Comparison of ENCODE assay signal across 11 mouse cellular contexts in genomic region chr5:73056457-73056856, GRCm38 (mm10). TPM values are rescaled to one million over a fixed set of nuclear protein-coding genes. Genes with fewer than 3 reads are reported as not detected.
DNase-seq lines count a peak whose midpoint lies in the region; ATAC-seq and TF ChIP-seq lines count a peak whose summit lies in the region.
"Had no signal": no experiment of that assay in that cellular context is flagged by ENCODE, and none has a peak within 500 bp of the region (broad histone marks: within the 10 kb centered on the region; RNA-seq: fewer than 3 reads in every experiment).

No protein-coding gene starts in this region.

- DNase-seq in kidney, adult 18-20 months = peak; percentile 13
- DNase-seq in thymus, adult 2 months = peak; percentile 15
- no peak for DNase-seq in thymus, adult 18-20 months
- DNase-seq in brain, embryonic 14.5 days (ENCODE audit: low read depth) = no peak
- no peak for DNase-seq in frontal cortex, postnatal 36 days (ENCODE audit: low spot score in 2 of 2)
- no peak for DNase-seq in urinary bladder, postnatal 14 days (ENCODE audit: low spot score)
- DNase-seq: gastrocnemius, postnatal 36 days had no signal

- H3K27ac ChIP-seq in kidney, embryonic 15.5 days = no peak overlapping the region
- no peak overlapping the region for H3K27ac ChIP-seq in thymus, adult 2 months (ENCODE audit: control insufficient read depth, insufficient read depth, low read length)
- H3K27ac ChIP-seq: macrophage had no signal

- no peaks in the 10 kb centered on the region for H3K4me1 ChIP-seq in kidney, embryonic 15.5 days
- no peaks in the 10 kb centered on the region for H3K4me1 ChIP-seq in thymus, adult 2 months (replicated peaks; ENCODE audit: control insufficient read depth, insufficient read depth, low read length)

- H3K36me3 ChIP-seq in kidney, embryonic 15.5 days = peaks cover 84% of the 10 kb centered on the region
- peaks cover 70% of the 10 kb centered on the region for H3K36me3 ChIP-seq in thymus, adult 2 months (ENCODE audit: control insufficient read depth, insufficient read depth, low read length)

- H3K27me3 ChIP-seq in kidney, embryonic 15.5 days = no peaks in the 10 kb centered on the region
- no peaks in the 10 kb centered on the region for H3K27me3 ChIP-seq in thymus, adult 2 months (ENCODE audit: control insufficient read depth, insufficient read depth, low read length)

- no peak overlapping the region for H3K4me3 ChIP-seq in kidney, embryonic 15.5 days (replicated peaks)
- H3K4me3 ChIP-seq in thymus, adult 2 months (ENCODE audit: control insufficient read depth, insufficient read depth, low read length) = no peak overlapping the region

- no peak overlapping the region for H3K9ac ChIP-seq in kidney, embryonic 15.5 days

- WGBS in kidney, embryonic 15.5 days = 88% methylated on average over 6 of the region's 6 CpGs
- WGBS in thymus, adult 2 months = 93% methylated on average over 6 of the region's 6 CpGs

- H3K4me2 ChIP-seq in kidney, embryonic 15.5 days = no peak overlapping the region

- ATAC-seq in kidney, embryonic 15.5 days (replicated peaks; ENCODE audit: low FRiP score) = no peak
- ATAC-seq: activated CD4-positive, CD25-positive, alpha-beta regulatory T cell, adult 4 months; hindbrain, embryonic 16.5 days had no signal

- no peak for TF ChIP-seq POLR2A in thymus, adult 2 months (IDR thresholded peaks at IDR 0.05; ENCODE audit: control insufficient read depth, extremely low read depth, insufficient read depth, low read length, poor library complexity)
- no peak for TF ChIP-seq POLR2A in brain, embryonic 14.5 days (IDR thresholded peaks at IDR 0.05; ENCODE audit: borderline replicate concordance, extremely low read depth, insufficient read depth, insufficient read length, poor library complexity, severe bottlenecking)

- no peaks in the 10 kb centered on the region for H3K9me3 ChIP-seq in kidney, embryonic 15.5 days (replicated peaks)

- TF ChIP-seq CTCF in thymus, adult 2 months (IDR thresholded peaks at IDR 0.05; ENCODE audit: borderline replicate concordance, control insufficient read depth, extremely low read depth, insufficient read depth, low read length, poor library complexity) = 0 out of 2 replicates have a peak, but pooled peaks have one; percentile 38
- TF ChIP-seq CTCF in brain, embryonic 14.5 days (IDR thresholded peaks at IDR 0.05; ENCODE audit: borderline replicate concordance, extremely low read depth, insufficient read depth, insufficient read length) = peak; percentile 56; the same call in 1 of the 2 replicates

RNA-seq across cellular contexts. Expression of gene Slc10a4, which starts 49.8 kb away (rescaled TPM):
- polyA plus RNA-seq in kidney, embryonic 15.5 days (2015; fragmentation: Nextera tagmentation; extraction: Ambion mirVana) = 1.9 and 4.3 TPM in 2 replicates
- polyA plus RNA-seq in thymus, adult 2 months (2012; rRNA removed) = 0.71 and 0.94 TPM in 2 replicates
- polyA plus RNA-seq in brain, embryonic 14.5 days (2012; rRNA removed) = 20.7 and 23.6 TPM in 2 replicates
- polyA plus RNA-seq: activated CD4-positive, CD25-positive, alpha-beta regulatory T cell, adult 4 months; macrophage had no signal

Comparison
In these comparisons a context has a peak if more than half of its experiments do, and no peak if none do; other contexts are left out.
1. DNase-seq: peak in kidney, adult 18-20 months (single experiment) and thymus, adult 2 months (single experiment); none in thymus, adult 18-20 months (0 of 2), brain, embryonic 14.5 days (single experiment), frontal cortex, postnatal 36 days (0 of 2) and urinary bladder, postnatal 14 days (single experiment).